Comparison of ENCODE assay signal across 1 mouse cellular context in the genomic region with DNA sequence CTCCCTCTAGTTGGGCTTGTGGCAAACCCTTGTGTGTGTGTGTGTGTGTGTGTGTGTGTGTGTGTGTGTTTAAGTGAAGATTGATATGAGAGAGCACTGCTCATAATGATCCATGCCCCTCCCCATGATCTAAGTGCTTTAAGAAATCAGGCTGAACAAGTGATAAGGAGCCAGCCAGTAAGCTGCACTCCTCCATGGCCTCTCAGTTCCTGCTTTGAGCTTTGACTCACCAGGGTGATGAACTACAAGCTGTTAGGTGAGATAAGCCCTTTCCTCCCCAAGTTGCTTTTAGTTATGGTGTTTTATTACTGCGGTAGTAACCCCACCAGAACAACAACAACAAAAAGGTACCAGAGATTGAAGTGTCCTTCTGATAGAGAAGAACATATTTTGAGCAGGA.
TF ChIP-seq lines count a peak whose summit lies in the region.

No protein-coding gene starts in this region.

TF ChIP-seq in MEL, 35 proteins besides CTCF, POLR2A, EP300 and RAD21 (continued from another document):
- TF ChIP-seq POLR2AphosphoS5 (IDR thresholded peaks at IDR 0.05; ENCODE audit: borderline replicate concordance, low read depth, low read length) (no peak), UBTF (IDR thresholded peaks at IDR 0.05; ENCODE audit: borderline replicate concordance, insufficient read depth, low read depth, low read length) (no peak), MAX (IDR thresholded peaks at IDR 0.05; ENCODE audit: low read length) (no peak), RCOR1 (IDR thresholded peaks at IDR 0.05; ENCODE audit: low read depth, low read length) (peak; percentile 94), USF2 (IDR thresholded peaks at IDR 0.05; ENCODE audit: borderline replicate concordance in 1 of 2, insufficient read depth in 1 of 2, low read depth in 1 of 2, low read length in 2 of 2) (no peak), KAT2A (conservative IDR thresholded peaks at IDR 0.05; ENCODE audit: low read depth, low read length) (no peak), CHD2 (IDR thresholded peaks at IDR 0.05; ENCODE audit: low read length) (no peak), JUND (IDR thresholded peaks at IDR 0.05; ENCODE audit: low read depth, low read length) (no peak), ZMIZ1 (IDR thresholded peaks at IDR 0.05; ENCODE audit: low read depth, low read length) (no peak), BHLHE40 (IDR thresholded peaks at IDR 0.05; ENCODE audit: borderline replicate concordance, low read depth, low read length) (no peak), ZKSCAN1 (IDR thresholded peaks at IDR 0.05; ENCODE audit: low read depth, low read length) (no peak)
